Mouse (Mus musculus): Measurements from ENCODE around the gene Iqschfp. TPM values are rescaled to one million over a fixed set of nuclear protein-coding genes. Genes with fewer than 3 reads are reported as not detected.

The Iqschfp gene
- polyA plus RNA-seq, 2 experiments, result 0.33 TPM; not detected in 1

DNA sequence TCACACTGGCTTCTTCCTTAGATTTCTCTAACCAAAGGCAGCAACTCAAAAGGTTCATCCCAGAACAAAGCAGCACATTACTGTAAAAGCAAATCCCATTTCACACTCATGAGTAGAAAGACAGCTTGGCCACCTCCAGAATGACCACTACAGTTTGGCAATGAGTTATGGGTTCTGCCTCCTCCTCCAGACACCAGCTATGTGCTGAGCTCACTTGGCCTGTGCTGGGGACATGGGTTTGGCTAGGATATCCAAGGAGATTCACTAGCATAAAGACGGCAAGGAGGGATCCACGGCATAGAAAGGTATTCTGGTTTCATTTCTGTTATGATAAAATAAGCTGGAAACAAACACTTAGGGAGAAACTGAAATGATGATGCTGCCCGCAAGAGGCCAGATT, 496.0 kb downstream of the Iqschfp start:
- Histone ChIP-seq H3K4me3 (replicated peaks; ENCODE audit: low read length) (no peak overlapping the region), H3K9me3 (ENCODE audit: control insufficient read depth, low read length) (no peaks in the 10 kb centered on the region), H3K9ac (ENCODE audit: low read depth, low read length, severe bottlenecking) (no peak overlapping the region), H3K36me3 (ENCODE audit: control insufficient read depth, insufficient read depth, low read length) (no peaks in the 10 kb centered on the region), H3K4me1 (ENCODE audit: control insufficient read depth, insufficient read depth, low read length) (peaks cover 2% of the 10 kb centered on the region; the same call in 1 of the 2 replicates), H3K27me3 (ENCODE audit: control insufficient read depth, insufficient read depth, low read length) (no peaks in the 10 kb centered on the region), H3K27ac (replicated peaks; ENCODE audit: low read depth, low read length) (no peak overlapping the region), H3K4me2 (replicated peaks; ENCODE audit: low read depth, low read length, severe bottlenecking) (no peak overlapping the region)
- no peak for TF ChIP-seq POLR2A (IDR thresholded peaks at IDR 0.05; ENCODE audit: borderline replicate concordance, extremely low read depth, insufficient read depth, insufficient read length)
- ATAC-seq (ENCODE audit: low FRiP score, low read depth), result no peak
- DNase-seq (ENCODE audit: low spot score), result no peak
- 92% methylated on average over 3 of the region's 3 CpGs for WGBS

DNA sequence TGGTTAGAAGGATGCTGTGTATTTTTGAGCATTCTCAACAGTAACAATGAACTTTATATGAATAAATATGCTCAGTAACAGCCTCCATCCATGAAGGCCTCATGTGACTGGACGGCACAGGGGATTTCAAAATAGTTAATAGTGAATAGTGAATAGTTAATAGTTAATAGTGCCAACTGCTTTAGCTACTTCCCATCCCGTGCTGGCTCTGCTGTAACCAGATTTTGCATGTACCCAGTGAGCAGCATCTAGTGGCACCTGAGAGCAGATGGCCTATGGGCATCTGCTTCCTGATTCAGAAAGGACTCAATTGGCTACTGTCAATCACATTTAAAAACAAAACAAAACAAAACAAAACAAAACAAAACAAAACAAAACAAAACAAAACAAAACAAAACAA, 501.5 kb downstream of the Iqschfp start:
- Histone ChIP-seq H3K4me1 (ENCODE audit: control insufficient read depth, insufficient read depth, low read length) (no peaks in the 10 kb centered on the region), H3K36me3 (ENCODE audit: control insufficient read depth, insufficient read depth, low read length) (no peaks in the 10 kb centered on the region), H3K27ac (replicated peaks; ENCODE audit: low read depth, low read length) (no peak overlapping the region), H3K27me3 (ENCODE audit: control insufficient read depth, insufficient read depth, low read length) (no peaks in the 10 kb centered on the region), H3K4me3 (replicated peaks; ENCODE audit: low read length) (no peak overlapping the region), H3K9ac (ENCODE audit: low read depth, low read length, severe bottlenecking) (no peak overlapping the region), H3K4me2 (replicated peaks; ENCODE audit: low read depth, low read length, severe bottlenecking) (no peak overlapping the region), H3K9me3 (ENCODE audit: control insufficient read depth, low read length) (no peaks in the 10 kb centered on the region)
- WGBS, result 78% methylated on average over 2 of the region's 2 CpGs
- no peak for ATAC-seq (ENCODE audit: low FRiP score, low read depth)
- no peak for DNase-seq (ENCODE audit: low spot score)
- TF ChIP-seq POLR2A (IDR thresholded peaks at IDR 0.05; ENCODE audit: borderline replicate concordance, extremely low read depth, insufficient read depth, insufficient read length), result no peak

DNA sequence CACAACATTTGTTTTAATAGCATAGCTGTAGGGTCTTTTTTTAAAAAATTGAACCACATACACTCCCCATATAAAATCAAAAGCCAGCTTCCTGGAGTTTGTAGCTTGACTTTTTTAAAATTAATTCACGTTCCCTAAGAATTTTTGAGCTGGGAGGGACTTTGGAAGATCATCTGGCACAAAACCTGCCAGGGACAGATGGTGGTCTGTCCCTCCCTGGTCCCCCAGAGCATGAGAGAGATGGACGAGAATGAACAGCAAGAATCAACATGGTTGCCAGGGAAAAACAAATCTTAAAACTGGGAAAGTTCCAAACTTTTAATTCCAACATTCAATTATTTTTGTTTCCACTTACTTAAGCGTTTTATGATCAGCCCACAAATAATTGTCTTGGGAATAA, 506.7 kb downstream of the Iqschfp start:
- Histone ChIP-seq H3K4me1 (ENCODE audit: control insufficient read depth, insufficient read depth, low read length) (no peaks in the 10 kb centered on the region), H3K9me3 (ENCODE audit: control insufficient read depth, low read length) (no peaks in the 10 kb centered on the region), H3K4me2 (replicated peaks; ENCODE audit: low read depth, low read length, severe bottlenecking) (no peak overlapping the region), H3K9ac (ENCODE audit: low read depth, low read length, severe bottlenecking) (no peak overlapping the region), H3K36me3 (ENCODE audit: control insufficient read depth, insufficient read depth, low read length) (no peaks in the 10 kb centered on the region), H3K4me3 (replicated peaks; ENCODE audit: low read length) (no peak overlapping the region), H3K27me3 (ENCODE audit: control insufficient read depth, insufficient read depth, low read length) (no peaks in the 10 kb centered on the region), H3K27ac (replicated peaks; ENCODE audit: low read depth, low read length) (no peak overlapping the region)
- WGBS, result 73% methylated on average over 3 of the region's 3 CpGs
- no peak for DNase-seq (ENCODE audit: low spot score)
- no peak for TF ChIP-seq POLR2A (IDR thresholded peaks at IDR 0.05; ENCODE audit: borderline replicate concordance, extremely low read depth, insufficient read depth, insufficient read length)
- ATAC-seq (ENCODE audit: low FRiP score, low read depth), result no peak

DNA sequence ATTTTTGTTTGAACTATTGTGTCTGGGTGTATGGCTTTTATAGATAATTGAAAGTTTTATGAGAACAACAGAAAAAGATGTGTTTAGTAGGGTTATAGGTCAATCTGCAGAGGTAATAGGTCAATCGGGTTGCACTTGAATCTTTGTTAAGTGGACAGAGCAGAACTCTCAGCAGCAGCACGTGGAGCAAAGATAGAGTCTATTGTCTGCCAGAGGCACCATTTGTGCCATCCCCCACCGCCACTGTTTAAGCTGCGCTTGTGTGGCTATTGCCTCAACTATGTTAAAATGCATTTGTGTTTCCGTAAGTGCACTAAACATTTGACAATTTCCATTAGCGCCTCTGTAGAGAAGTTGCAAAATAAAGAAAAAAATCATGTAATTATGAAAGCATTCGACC, 508.1 kb downstream of the Iqschfp start:
- 77% methylated on average over 7 of the region's 7 CpGs for WGBS
- Histone ChIP-seq H3K9me3 (ENCODE audit: control insufficient read depth, low read length) (no peaks in the 10 kb centered on the region), H3K27ac (replicated peaks; ENCODE audit: low read depth, low read length) (no peak overlapping the region), H3K9ac (ENCODE audit: low read depth, low read length, severe bottlenecking) (no peak overlapping the region), H3K36me3 (ENCODE audit: control insufficient read depth, insufficient read depth, low read length) (no peaks in the 10 kb centered on the region), H3K4me2 (replicated peaks; ENCODE audit: low read depth, low read length, severe bottlenecking) (no peak overlapping the region), H3K27me3 (ENCODE audit: control insufficient read depth, insufficient read depth, low read length) (no peaks in the 10 kb centered on the region), H3K4me3 (replicated peaks; ENCODE audit: low read length) (no peak overlapping the region), H3K4me1 (ENCODE audit: control insufficient read depth, insufficient read depth, low read length) (no peaks in the 10 kb centered on the region)
- no peak for TF ChIP-seq POLR2A (IDR thresholded peaks at IDR 0.05; ENCODE audit: borderline replicate concordance, extremely low read depth, insufficient read depth, insufficient read length)
- no peak for DNase-seq (ENCODE audit: low spot score)
- ATAC-seq (ENCODE audit: low FRiP score, low read depth), result no peak

DNA sequence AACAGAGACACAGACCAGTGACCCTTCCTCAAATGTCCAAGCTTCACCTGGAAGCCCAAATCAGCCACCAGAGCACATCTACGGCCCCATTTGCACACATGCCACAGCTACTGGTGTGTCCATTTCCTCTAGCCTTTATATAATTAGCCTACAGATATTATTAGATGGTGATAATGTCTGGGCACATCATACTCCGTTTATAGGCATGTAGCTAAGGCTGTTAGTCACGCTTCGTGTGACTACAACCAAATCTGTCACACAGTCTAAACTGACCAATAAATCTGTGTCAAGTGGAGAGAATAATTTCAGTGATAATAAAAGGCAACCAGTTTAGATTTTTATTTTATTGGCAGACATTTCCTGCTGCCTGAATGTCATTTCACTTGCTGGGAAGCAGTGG, 511.3 kb downstream of the Iqschfp start:
- Histone ChIP-seq H3K27me3 (ENCODE audit: control insufficient read depth, insufficient read depth, low read length) (no peaks in the 10 kb centered on the region), H3K27ac (replicated peaks; ENCODE audit: low read depth, low read length) (no peak overlapping the region), H3K36me3 (ENCODE audit: control insufficient read depth, insufficient read depth, low read length) (no peaks in the 10 kb centered on the region), H3K9ac (ENCODE audit: low read depth, low read length, severe bottlenecking) (no peak overlapping the region), H3K4me3 (replicated peaks; ENCODE audit: low read length) (no peak overlapping the region), H3K9me3 (ENCODE audit: control insufficient read depth, low read length) (no peaks in the 10 kb centered on the region), H3K4me1 (ENCODE audit: control insufficient read depth, insufficient read depth, low read length) (no peaks in the 10 kb centered on the region), H3K4me2 (replicated peaks; ENCODE audit: low read depth, low read length, severe bottlenecking) (no peak overlapping the region)
- DNase-seq (ENCODE audit: low spot score) (no peak), ATAC-seq (ENCODE audit: low FRiP score, low read depth) (no peak)
- TF ChIP-seq POLR2A (IDR thresholded peaks at IDR 0.05; ENCODE audit: borderline replicate concordance, extremely low read depth, insufficient read depth, insufficient read length), result no peak
- 65% methylated on average over 4 of the region's 4 CpGs for WGBS

DNA sequence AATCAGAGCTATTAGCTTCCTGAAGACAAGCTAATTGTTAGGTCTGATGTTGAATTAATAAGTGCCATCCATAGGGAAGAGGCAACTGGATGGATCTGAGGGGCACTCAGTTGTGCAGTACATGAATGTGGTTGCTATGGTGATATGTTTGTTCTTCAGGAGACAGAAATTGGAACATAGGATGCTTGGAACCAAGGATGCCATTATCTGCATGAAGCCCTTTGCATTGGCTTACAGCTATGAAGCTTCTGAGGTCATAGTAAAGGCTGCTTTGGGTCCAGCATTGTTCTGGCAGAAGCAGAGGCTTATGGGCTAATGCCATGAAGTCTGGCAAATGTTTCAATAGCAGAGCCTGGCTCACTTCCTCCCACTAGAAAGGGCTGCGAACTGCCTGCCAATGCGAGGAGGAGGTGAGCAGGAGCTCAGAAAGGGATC, 511.8 kb downstream of the Iqschfp start:
- 74% methylated on average over 2 of the region's 2 CpGs for WGBS
- Histone ChIP-seq H3K4me2 (replicated peaks; ENCODE audit: low read depth, low read length, severe bottlenecking) (no peak overlapping the region), H3K4me3 (replicated peaks; ENCODE audit: low read length) (no peak overlapping the region), H3K27ac (replicated peaks; ENCODE audit: low read depth, low read length) (no peak overlapping the region), H3K36me3 (ENCODE audit: control insufficient read depth, insufficient read depth, low read length) (no peaks in the 10 kb centered on the region), H3K27me3 (ENCODE audit: control insufficient read depth, insufficient read depth, low read length) (no peaks in the 10 kb centered on the region), H3K9me3 (ENCODE audit: control insufficient read depth, low read length) (no peaks in the 10 kb centered on the region), H3K9ac (ENCODE audit: low read depth, low read length, severe bottlenecking) (no peak overlapping the region), H3K4me1 (ENCODE audit: control insufficient read depth, insufficient read depth, low read length) (no peaks in the 10 kb centered on the region)
- TF ChIP-seq POLR2A (IDR thresholded peaks at IDR 0.05; ENCODE audit: borderline replicate concordance, extremely low read depth, insufficient read depth, insufficient read length), result no peak
- DNase-seq (ENCODE audit: low spot score) (no peak), ATAC-seq (ENCODE audit: low FRiP score, low read depth) (no peak)

Data from limb, embryonic 14.5 days (tissue).